Mouse (Mus musculus) heart, embryonic 14.5 days (tissue): ENCODE data around the gene Slc43a2. TPM values are rescaled to one million over a fixed set of nuclear protein-coding genes. Genes with fewer than 3 reads are reported as not detected.

Experiments
- ATAC-seq: fragments of 200-750 bp; cut with Nextera tagmentation; 2 replicates; pipeline ENCODE4 v1.8.0; 2017; ENCODE audit warnings: low read depth, moderate TSS enrichment; ENCODE audit not compliant: insufficient number of reproducible peaks, insufficient read depth, low FRiP score
- H3K27ac ChIP-seq, 2 experiments: fragments of 200-500 bp in 1 of 2; fragments of 300-500 bp in 1 of 2; sonication (generic) in 1 of 2; replicated peaks in 1 of 2; 2 replicates each; pipeline ENCODE4 v1.5.1; 2012 to 2014; ENCODE audit warnings: low read depth in 2 of 2, low read length in 2 of 2, control low read depth in 1 of 2, mild to moderate bottlenecking in 1 of 2, mixed read lengths in 1 of 2; ENCODE audit not compliant: control insufficient read depth in 1 of 2, insufficient read depth in 1 of 2
- H3K27me3 ChIP-seq: fragments of 300-500 bp; sonication (generic); 2 replicates; pipeline ENCODE4 v1.6.1; 2014; ENCODE audit warnings: mild to moderate bottlenecking, low read length, control low read depth; ENCODE audit not compliant: control insufficient read depth, insufficient read depth
- H3K36me3 ChIP-seq: fragments of 300-500 bp; sonication (generic); 2 replicates; pipeline ENCODE4 v1.6.1; 2014; ENCODE audit warnings: mild to moderate bottlenecking, control low read depth, low read length, mixed read lengths; ENCODE audit not compliant: control insufficient read depth, insufficient read depth
- H3K4me1 ChIP-seq, 2 experiments: fragments of 200-500 bp in 1 of 2; fragments of 300-500 bp in 1 of 2; sonication (generic) in 1 of 2; 2 replicates each; pipeline ENCODE4 v1.6.1; 2012 to 2014; ENCODE audit warnings: low read length in 2 of 2, control low read depth in 1 of 2, mixed read lengths in 1 of 2; ENCODE audit not compliant: control insufficient read depth in 2 of 2, insufficient read depth in 2 of 2
- H3K4me2 ChIP-seq: fragments of 300-500 bp; sonication (generic); 2 replicates; pipeline ENCODE4 v1.6.1; 2014; ENCODE audit warnings: mild to moderate bottlenecking, low read length
- H3K4me3 ChIP-seq, 2 experiments: fragments of 200-500 bp in 1 of 2; fragments of 300-500 bp in 1 of 2; sonication (generic) in 1 of 2; 2 replicates each; pipeline ENCODE4 v1.5.1; 2012 to 2014; ENCODE audit warnings: low read length in 2 of 2, mild to moderate bottlenecking in 2 of 2, control low read depth in 1 of 2, low read depth in 1 of 2, moderate library complexity in 1 of 2; ENCODE audit not compliant: control insufficient read depth in 1 of 2, insufficient read depth in 1 of 2
- H3K9ac ChIP-seq: fragments of 300-500 bp; sonication (generic); 2 replicates; pipeline ENCODE4 v1.6.1; 2014; ENCODE audit warnings: mild to moderate bottlenecking, low read length
- H3K9me3 ChIP-seq: fragments of 300-500 bp; sonication (generic); 2 replicates; pipeline ENCODE4 v1.6.1; 2016; ENCODE audit warnings: low read length, control low read depth; ENCODE audit not compliant: control insufficient read depth
- WGBS: fragments of 180-500 bp; shearing (Covaris S2); extraction: QIAGEN DNeasy Blood & Tissue Kit; methylation state at CpG from one replicate; pipeline ENCODE4 v1.1.7; 2014; 5-methylcytosine and 5-hydroxymethylcytosine counted together
- polyA plus RNA-seq: library from polyadenylated mRNA; unstranded; fragments of >200 nt; fragmentation: Nextera tagmentation; extraction: Ambion mirVana; gene quantifications from 2 replicates; pipeline ENCODE4 v1.2.1, GENCODE M21; 2014

The Slc43a2 gene
- polyA plus RNA-seq, 1 experiment from 2014 or later: 1.9 TPM

GRCm38 (mm10) chr11:75537025-75537414, 5.5 kb downstream of the Slc43a2 start:
- Histone ChIP-seq H3K27ac (no peak overlapping the region), H3K27me3 (no peaks in the 10 kb centered on the region), H3K9me3 (no peaks in the 10 kb centered on the region), H3K4me3 (no peak overlapping the region), H3K36me3 (no peaks in the 10 kb centered on the region), H3K9ac (no peak overlapping the region), H3K4me2 (no peak overlapping the region), H3K4me1 (peaks cover 35 to 40% of the 10 kb centered on the region in 2 experiments)
- 72% methylated on average over 8 of the region's 8 CpGs for WGBS
- no peak for ATAC-seq

GRCm38 (mm10) chr11:75537491-75538183, 6.1 kb downstream of the Slc43a2 start:
- Histone ChIP-seq H3K4me2 (no peak overlapping the region), H3K4me3 (no peak overlapping the region), H3K9me3 (no peaks in the 10 kb centered on the region), H3K27ac (no peak overlapping the region; a peak in 1 of 4 replicates), H3K9ac (no peak overlapping the region), H3K4me1 (peaks cover 29 to 34% of the 10 kb centered on the region in 2 experiments), H3K36me3 (no peaks in the 10 kb centered on the region), H3K27me3 (no peaks in the 10 kb centered on the region)
- 55% methylated on average over 11 of the region's 11 CpGs for WGBS
- ATAC-seq: no peak

- Histone ChIP-seq H3K27me3 (no peaks in the 10 kb centered on the region), H3K4me3 (no peak overlapping the region), H3K36me3 (no peaks in the 10 kb centered on the region), H3K9ac (no peak overlapping the region), H3K4me2 (no peak overlapping the region), H3K4me1 (peaks cover 27 to 33% of the 10 kb centered on the region in 2 experiments), H3K27ac (peak overlapping the region in 1 of 2 experiments; percentile 47; a peak in 2 of 4 replicates), H3K9me3 (no peaks in the 10 kb centered on the region)
- no peak for ATAC-seq
- WGBS: 63% methylated on average over 9 of the region's 9 CpGs
Measured at GRCm38 (mm10) chr11:75538184-75538969, 6.9 kb downstream of the Slc43a2 start.

- H3K27ac ChIP-seq: no peak overlapping the region
- no peaks in the 10 kb centered on the region for H3K27me3 ChIP-seq
- H3K4me1 ChIP-seq: peaks cover 27 to 33% of the 10 kb centered on the region in 2 experiments
- no peak overlapping the region for H3K4me3 ChIP-seq
- no peaks in the 10 kb centered on the region for H3K9me3 ChIP-seq
- ATAC-seq: no peak
- H3K36me3 ChIP-seq: no peaks in the 10 kb centered on the region
- WGBS: 72% methylated on average over 13 of the region's 13 CpGs
- H3K4me2 ChIP-seq: no peak overlapping the region
- H3K9ac ChIP-seq: no peak overlapping the region
Measured at GRCm38 (mm10) chr11:75538970-75539299, 7.4 kb downstream of the Slc43a2 start.

GRCm38 (mm10) chr11:75540209-75540608, 8.7 kb downstream of the Slc43a2 start:
- Histone ChIP-seq H3K4me1 (peaks cover 23 to 28% of the 10 kb centered on the region in 2 experiments), H3K27me3 (no peaks in the 10 kb centered on the region), H3K9ac (no peak overlapping the region), H3K36me3 (no peaks in the 10 kb centered on the region), H3K27ac (no peak overlapping the region), H3K4me2 (no peak overlapping the region), H3K4me3 (no peak overlapping the region), H3K9me3 (no peaks in the 10 kb centered on the region)
- WGBS: 88% methylated on average over 8 of the region's 8 CpGs
- ATAC-seq: no peak

- Histone ChIP-seq H3K9ac (no peak overlapping the region), H3K4me2 (no peak overlapping the region)
- no peak for ATAC-seq
Measured at GRCm38 (mm10) chr11:75540710-75541581, 9.5 kb downstream of the Slc43a2 start.

GRCm38 (mm10) chr11:75544713-75545112, 13.2 kb downstream of the Slc43a2 start:
- no peak overlapping the region for H3K4me3 ChIP-seq
- 74% methylated on average over 9 of the region's 9 CpGs for WGBS

More at GRCm38 (mm10) chr11:75540710-75541581, 9.5 kb downstream of the Slc43a2 start:
- Histone ChIP-seq H3K9me3 (no peaks in the 10 kb centered on the region), H3K27ac (peak overlapping the region in 1 of 2 experiments; percentile 48; a peak in 2 of 4 replicates), H3K27me3 (no peaks in the 10 kb centered on the region), H3K4me1 (peaks cover 21 to 24% of the 10 kb centered on the region in 2 experiments), H3K4me3 (no peak overlapping the region), H3K36me3 (no peaks in the 10 kb centered on the region)
- 59% methylated on average over 19 of the region's 19 CpGs for WGBS

More at GRCm38 (mm10) chr11:75544713-75545112, 13.2 kb downstream of the Slc43a2 start:
- H3K27ac ChIP-seq: no peak overlapping the region
- no peak for ATAC-seq
- no peak overlapping the region for H3K9ac ChIP-seq
- H3K4me2 ChIP-seq: no peak overlapping the region
- no peaks in the 10 kb centered on the region for H3K36me3 ChIP-seq
- H3K27me3 ChIP-seq: no peaks in the 10 kb centered on the region
- H3K9me3 ChIP-seq: no peaks in the 10 kb centered on the region
- peaks cover 13 to 15% of the 10 kb centered on the region in 2 experiments for H3K4me1 ChIP-seq
